Mouse (Mus musculus) neural tube, embryonic 14.5 days (tissue): ENCODE results near the gene Nr1h4. TPM values are rescaled to one million over a fixed set of nuclear protein-coding genes. Genes with fewer than 3 reads are reported as not detected.

Experiments used
- ATAC-seq: fragments of 200-750 bp; cut with Nextera tagmentation; 2 replicates; pipeline ENCODE4 v1.8.0; 2017; ENCODE audit warnings: low read depth, mild to moderate bottlenecking, moderate TSS enrichment, moderate library complexity
- H3K27ac ChIP-seq: fragments of 300-500 bp; sonication (generic); 2 replicates; pipeline ENCODE4 v1.5.1; 2014; ENCODE audit warnings: low read depth, mild to moderate bottlenecking, control low read depth, low read length, moderate library complexity, mixed read lengths
- H3K27me3 ChIP-seq: fragments of 300-500 bp; sonication (generic); 2 replicates; pipeline ENCODE4 v1.6.1; 2014; ENCODE audit warnings: low read length; ENCODE audit not compliant: control insufficient read depth, insufficient read depth
- H3K36me3 ChIP-seq: fragments of 300-500 bp; sonication (generic); 2 replicates; pipeline ENCODE4 v1.6.1; 2014; ENCODE audit warnings: low read length, mixed read lengths; ENCODE audit not compliant: control insufficient read depth, insufficient read depth
- H3K4me1 ChIP-seq: fragments of 300-500 bp; sonication (generic); 2 replicates; pipeline ENCODE4 v1.6.1; 2014; ENCODE audit warnings: low read length; ENCODE audit not compliant: control insufficient read depth, insufficient read depth
- H3K4me2 ChIP-seq: fragments of 300-500 bp; sonication (generic); 2 replicates; pipeline ENCODE4 v1.6.1; 2014; ENCODE audit warnings: mild to moderate bottlenecking, low read depth, low read length, control low read depth
- H3K4me3 ChIP-seq: fragments of 300-500 bp; sonication (generic); 2 replicates; pipeline ENCODE4 v1.5.1; 2014; ENCODE audit warnings: low read depth, low read length, control low read depth, mixed read lengths
- H3K9ac ChIP-seq: fragments of 300-500 bp; sonication (generic); replicated peaks from 2 replicates; pipeline ENCODE4 v1.6.1; 2014; ENCODE audit warnings: low read depth, mild to moderate bottlenecking, control low read depth, low read length, mixed read lengths
- H3K9me3 ChIP-seq: fragments of 300-500 bp; sonication (generic); 2 replicates; pipeline ENCODE4 v1.6.1; 2016; ENCODE audit warnings: low read length; ENCODE audit not compliant: control insufficient read depth
- WGBS: fragments of 180-500 bp; shearing (Covaris S2); extraction: QIAGEN DNeasy Blood & Tissue Kit; methylation state at CpG from one replicate; pipeline ENCODE4 v1.1.7; 2014; 5-methylcytosine and 5-hydroxymethylcytosine counted together
- polyA plus RNA-seq: library from polyadenylated mRNA; unstranded; fragments of >200 nt; fragmentation: Nextera tagmentation; extraction: Ambion mirVana; gene quantifications from 2 replicates; pipeline ENCODE4 v1.2.1, GENCODE M21; 2014

The Nr1h4 gene
- polyA plus RNA-seq, 1 experiment from 2014 or later: not detected

DNA sequence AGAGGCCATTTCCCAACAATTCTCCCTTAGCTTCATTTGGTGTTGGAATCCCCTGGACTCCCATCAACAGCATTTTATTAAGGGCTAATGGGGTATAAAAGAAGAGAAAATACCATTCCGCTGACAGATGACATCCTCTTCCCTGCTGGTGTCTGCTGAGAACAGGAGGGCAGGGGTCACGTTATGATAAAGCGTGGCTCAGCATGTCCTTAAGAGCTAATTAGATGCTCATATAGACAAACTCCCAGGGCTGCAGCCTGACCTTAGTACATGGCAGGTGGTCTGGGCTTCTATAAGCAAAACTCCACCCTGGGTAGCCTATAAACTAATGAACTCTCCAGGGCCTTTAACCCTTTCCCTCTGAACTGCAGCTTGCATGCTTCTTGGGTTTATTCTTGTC is 42.1 kb downstream of the Nr1h4 start:
- H3K9me3 ChIP-seq: no peaks in the 10 kb centered on the region
- ATAC-seq: peak; percentile 31; the same call in 1 of the 2 replicates
- H3K27ac ChIP-seq: no peak overlapping the region
- no peaks in the 10 kb centered on the region for H3K36me3 ChIP-seq
- 6% methylated on average over 3 of the region's 3 CpGs for WGBS
- no peak overlapping the region for H3K4me3 ChIP-seq
- H3K9ac ChIP-seq: no peak overlapping the region
- H3K27me3 ChIP-seq: no peaks in the 10 kb centered on the region
- H3K4me1 ChIP-seq: no peaks in the 10 kb centered on the region
- no peak overlapping the region for H3K4me2 ChIP-seq

GRCm38 (mm10) chr10:89490250-89490649 is 43.1 kb downstream of the Nr1h4 start:
- no peaks in the 10 kb centered on the region for H3K9me3 ChIP-seq
- H3K4me2 ChIP-seq: no peak overlapping the region
- no peak overlapping the region for H3K4me3 ChIP-seq
- ATAC-seq: no peak
- H3K27ac ChIP-seq: no peak overlapping the region
- H3K27me3 ChIP-seq: no peaks in the 10 kb centered on the region
- H3K4me1 ChIP-seq: no peaks in the 10 kb centered on the region
- H3K36me3 ChIP-seq: no peaks in the 10 kb centered on the region
- no peak overlapping the region for H3K9ac ChIP-seq
- 92% methylated on average over 3 of the region's 3 CpGs for WGBS

- H3K9me3 ChIP-seq: no peaks in the 10 kb centered on the region
- no peak overlapping the region for H3K27ac ChIP-seq
- no peak overlapping the region for H3K9ac ChIP-seq
- H3K36me3 ChIP-seq: no peaks in the 10 kb centered on the region
- H3K27me3 ChIP-seq: no peaks in the 10 kb centered on the region
- no peaks in the 10 kb centered on the region for H3K4me1 ChIP-seq
- 90% methylated on average over 4 of the region's 4 CpGs for WGBS
- ATAC-seq: no peak
- no peak overlapping the region for H3K4me2 ChIP-seq
- no peak overlapping the region for H3K4me3 ChIP-seq
These were observed 43.9 kb downstream of the Nr1h4 start for GRCm38 (mm10) chr10:89489459-89489858.

GRCm38 (mm10) chr10:89486995-89487742 is 46.2 kb downstream of the Nr1h4 start:
- Histone ChIP-seq H3K27ac (no peak overlapping the region), H3K4me2 (no peak overlapping the region), H3K9ac (no peak overlapping the region), H3K36me3 (no peaks in the 10 kb centered on the region), H3K4me1 (no peaks in the 10 kb centered on the region), H3K27me3 (no peaks in the 10 kb centered on the region), H3K4me3 (no peak overlapping the region), H3K9me3 (no peaks in the 10 kb centered on the region)
- ATAC-seq: no peak
- WGBS: 36% methylated on average over 4 of the region's 4 CpGs

DNA sequence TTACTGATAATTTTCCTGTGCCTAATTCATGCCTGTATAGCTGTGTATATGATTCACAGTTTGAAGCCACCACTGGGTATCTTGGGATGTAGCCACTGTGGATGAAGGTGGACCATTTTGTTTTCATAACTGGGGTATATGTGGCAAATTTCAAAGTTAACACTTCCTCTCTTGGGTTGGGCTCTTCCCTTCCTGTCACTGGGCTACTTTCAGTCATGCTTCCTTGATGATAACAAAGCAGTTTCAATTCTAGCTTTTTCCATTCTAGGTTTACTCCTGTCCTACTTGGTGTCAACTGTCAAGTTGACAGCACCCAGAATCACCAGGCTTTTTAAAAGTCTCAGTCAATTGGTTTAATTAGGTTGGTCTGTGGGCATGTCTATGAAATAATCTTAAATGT is 48.5 kb downstream of the Nr1h4 start:
- no peak overlapping the region for H3K4me2 ChIP-seq
- H3K9me3 ChIP-seq: no peaks in the 10 kb centered on the region
- no peaks in the 10 kb centered on the region for H3K4me1 ChIP-seq
- no peak for ATAC-seq
- no peak overlapping the region for H3K4me3 ChIP-seq
- no peaks in the 10 kb centered on the region for H3K36me3 ChIP-seq
- H3K9ac ChIP-seq: no peak overlapping the region
- H3K27me3 ChIP-seq: no peaks in the 10 kb centered on the region
- H3K27ac ChIP-seq: no peak overlapping the region

DNA sequence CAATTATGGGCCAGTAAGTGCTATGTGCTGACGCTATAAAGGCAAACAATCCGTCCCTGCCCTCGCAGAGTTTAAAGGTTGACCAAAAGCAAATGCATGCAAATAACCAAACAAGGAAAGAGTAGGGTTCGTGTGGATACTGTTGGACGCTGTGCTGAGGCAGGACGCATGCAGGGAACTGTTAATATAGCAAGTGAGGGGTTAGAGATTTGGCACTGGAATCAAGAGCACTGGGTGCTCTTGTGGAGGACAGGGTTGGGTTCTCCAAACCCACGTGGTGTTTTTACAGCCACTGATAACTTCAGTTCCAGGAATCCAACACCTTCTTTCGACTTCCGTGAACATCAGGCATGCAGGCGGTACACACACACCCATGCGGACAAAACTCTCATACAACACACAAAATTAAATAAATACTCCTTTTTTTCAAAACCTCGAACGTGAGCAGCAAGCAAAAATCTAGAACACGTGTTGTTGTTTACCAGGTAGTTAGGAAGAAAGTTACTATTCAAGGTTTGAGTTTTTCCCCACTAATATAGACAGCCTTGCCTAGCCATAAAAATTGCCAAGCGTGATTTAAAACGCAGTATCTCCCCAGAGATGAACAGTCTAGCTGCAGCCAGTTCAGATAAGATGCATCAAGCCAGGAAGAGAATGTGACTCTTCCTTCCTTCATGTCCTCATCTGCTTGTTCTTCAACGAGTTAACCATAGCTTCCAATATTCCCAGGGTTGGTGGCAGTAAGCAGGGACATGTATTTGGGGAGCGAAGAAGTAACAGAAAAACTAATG is 49.4 kb downstream of the Nr1h4 start:
- no peak for ATAC-seq

GRCm38 (mm10) chr10:89483113-89483512 is 50.3 kb downstream of the Nr1h4 start:
- no peaks in the 10 kb centered on the region for H3K27me3 ChIP-seq
- no peak for ATAC-seq
- H3K4me2 ChIP-seq: no peak overlapping the region
- no peak overlapping the region for H3K9ac ChIP-seq
- no peak overlapping the region for H3K4me3 ChIP-seq
- no peak overlapping the region for H3K27ac ChIP-seq
- no peaks in the 10 kb centered on the region for H3K36me3 ChIP-seq
- WGBS: 78% methylated on average over 14 of the region's 14 CpGs
- H3K9me3 ChIP-seq: no peaks in the 10 kb centered on the region
- no peaks in the 10 kb centered on the region for H3K4me1 ChIP-seq

More for the DNA sequence above, 49.4 kb downstream of the Nr1h4 start:
- H3K4me1 ChIP-seq: no peaks in the 10 kb centered on the region
- no peaks in the 10 kb centered on the region for H3K27me3 ChIP-seq
- H3K27ac ChIP-seq: no peak overlapping the region
- H3K4me2 ChIP-seq: no peak overlapping the region
- no peak overlapping the region for H3K4me3 ChIP-seq
- 72% methylated on average over 18 of the region's 18 CpGs for WGBS
- H3K36me3 ChIP-seq: no peaks in the 10 kb centered on the region
- no peak overlapping the region for H3K9ac ChIP-seq
- H3K9me3 ChIP-seq: no peaks in the 10 kb centered on the region

DNA sequence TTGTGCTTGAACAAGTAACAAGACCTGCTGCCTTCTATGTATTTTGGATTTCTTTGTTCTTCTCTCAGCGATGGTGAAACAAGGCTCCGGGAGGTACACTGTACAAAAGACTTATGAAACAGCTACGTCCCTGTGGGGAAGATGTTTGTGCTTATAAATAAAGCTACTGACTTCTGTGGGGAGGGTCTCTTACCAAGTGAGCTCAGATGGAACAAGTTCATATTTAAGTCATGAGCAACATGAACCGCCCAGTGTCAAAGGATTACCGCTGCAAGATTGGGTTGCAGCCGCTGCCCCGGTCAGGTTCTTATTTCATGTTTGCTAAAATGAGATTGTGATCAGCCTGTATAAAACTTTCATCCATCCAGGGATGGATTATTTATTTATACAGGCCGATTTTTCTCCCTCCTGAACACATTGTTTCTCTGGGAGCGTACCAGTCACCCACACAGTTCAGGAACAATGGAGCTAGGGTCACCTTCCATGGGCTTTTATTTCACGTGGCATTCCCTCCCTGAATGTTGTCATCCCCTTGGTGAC is 51.2 kb downstream of the Nr1h4 start:
- WGBS: 19% methylated on average over 10 of the region's 10 CpGs
- no peak overlapping the region for H3K4me2 ChIP-seq
- H3K9me3 ChIP-seq: no peaks in the 10 kb centered on the region
- H3K27ac ChIP-seq: no peak overlapping the region
- H3K36me3 ChIP-seq: no peaks in the 10 kb centered on the region
- no peaks in the 10 kb centered on the region for H3K4me1 ChIP-seq
- ATAC-seq: 0 out of 2 replicates have a peak, but pooled peaks have one; percentile 17
- H3K4me3 ChIP-seq: no peak overlapping the region
- no peak overlapping the region for H3K9ac ChIP-seq
- H3K27me3 ChIP-seq: no peaks in the 10 kb centered on the region

DNA sequence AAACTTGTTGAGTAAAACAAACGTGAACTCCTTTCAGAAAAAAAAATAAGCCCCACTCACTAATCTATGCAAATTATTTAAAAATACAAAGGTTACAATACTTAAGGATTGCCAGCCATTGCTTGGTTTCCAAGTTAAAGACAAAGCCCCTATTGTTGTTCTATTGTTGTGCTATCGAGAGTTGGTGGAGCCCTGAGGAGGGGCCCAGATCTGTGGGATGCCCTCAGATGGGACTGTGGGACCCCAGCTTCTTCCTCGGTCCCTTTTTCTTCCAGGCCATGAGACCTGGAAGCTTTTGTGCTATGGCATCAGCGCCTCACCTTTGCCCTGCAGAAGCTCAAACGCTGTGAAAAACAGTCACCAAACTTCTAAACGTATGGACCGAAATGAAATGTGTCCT is 51.7 kb downstream of the Nr1h4 start:
- ATAC-seq: no peak
- no peak overlapping the region for H3K4me2 ChIP-seq
- 27% methylated on average over 7 of the region's 7 CpGs for WGBS

More for the DNA sequence above, 51.7 kb downstream of the Nr1h4 start:
- H3K27me3 ChIP-seq: no peaks in the 10 kb centered on the region
- no peaks in the 10 kb centered on the region for H3K4me1 ChIP-seq
- no peaks in the 10 kb centered on the region for H3K36me3 ChIP-seq
- H3K9ac ChIP-seq: no peak overlapping the region
- no peaks in the 10 kb centered on the region for H3K9me3 ChIP-seq
- no peak overlapping the region for H3K27ac ChIP-seq
- H3K4me3 ChIP-seq: no peak overlapping the region
